Mouse (Mus musculus) erythroblast, embryonic 14.5 days (primary cell): ENCODE measurements at regions not wholly inside any gene's neighbourhood (a gene's known extent, or its start where the extent isn't known, plus 50 kb on each side); places are given as distances from the start of the nearest gene placed in this dataset.

Source experiments
- GATA1 ChIP-seq: IDR thresholded peaks from 2 replicates; pipeline ENCODE4 v1.6.1; 2012; ENCODE audit warnings: low read length, inconsistent platforms, mixed read lengths
- TAL1 ChIP-seq: IDR thresholded peaks from 3 replicates; pipeline ENCODE4 v1.6.1; 2012; ENCODE audit warnings: low read length, inconsistent platforms, mixed read lengths

DNA sequence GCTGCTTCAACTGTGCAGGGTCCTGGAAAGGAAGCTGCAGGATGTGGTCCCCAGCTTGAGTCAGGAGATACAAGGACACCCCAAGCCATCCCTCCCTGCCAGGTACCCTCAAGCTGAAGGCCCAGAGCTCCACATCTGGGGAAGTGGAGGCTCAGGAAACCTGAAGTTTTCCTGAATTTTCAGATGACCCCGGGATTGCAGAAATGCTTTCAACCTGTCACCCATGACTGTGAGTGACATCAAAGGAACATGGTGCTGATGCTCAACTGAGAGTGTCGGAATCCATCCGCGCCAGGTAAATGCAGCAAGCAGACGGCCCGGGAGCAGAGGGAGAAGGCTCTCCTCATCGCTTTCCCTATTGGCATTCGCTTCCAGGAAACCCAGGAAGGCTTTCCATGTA is 267.6 kb upstream of the Zfp637 start:
- TF ChIP-seq TAL1: no peak
- TF ChIP-seq GATA1: no peak
